Mouse (Mus musculus): ENCODE measurements around the gene Prkn. TPM values are rescaled to one million over a fixed set of nuclear protein-coding genes. Genes with fewer than 3 reads are reported as not detected.

The Prkn gene
- 0.18 and 0.64 TPM in 2 replicates for polyA plus RNA-seq (2016; fragmentation: Nextera tagmentation; extraction: Ambion mirVana)

DNA sequence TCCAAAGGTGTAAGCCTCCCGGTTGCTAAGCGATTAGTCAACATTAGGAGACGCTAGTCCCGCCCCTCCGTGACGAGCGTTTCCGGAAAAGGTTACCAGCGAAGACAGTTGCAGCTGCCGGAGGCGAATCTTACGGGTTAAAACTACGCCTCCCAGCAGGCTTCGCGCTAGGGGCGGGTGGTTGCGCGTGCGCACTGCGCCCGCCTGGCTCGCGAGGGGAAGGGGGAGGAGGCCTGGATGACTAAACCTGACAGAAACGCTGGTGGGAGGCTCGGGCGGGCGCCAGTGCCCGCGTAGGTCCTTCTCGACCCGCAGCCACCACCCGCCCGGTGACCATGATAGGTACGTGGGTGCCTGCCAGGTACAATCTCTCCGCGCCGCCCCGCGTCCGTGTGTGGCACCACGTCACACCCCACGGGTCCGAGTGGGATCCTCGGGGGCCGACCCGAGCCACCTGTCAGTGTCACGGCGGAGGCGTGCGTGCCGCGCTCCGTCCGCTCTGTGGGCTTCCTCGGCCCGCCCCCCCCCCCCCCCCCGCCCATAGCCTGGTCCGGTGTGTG, at the start of gene Prkn, which contains the start of gene Pacrg:
Gene Prkn, plus strand, starts transcription at position 237 of the 560 bp plus-strand sequence.
Gene Pacrg, minus strand, starts transcription at position 164 of the 560 bp plus-strand sequence.
- H3K4me3 ChIP-seq, result peak within 1 kb of the TSS; percentile 80
- H3K4me2 ChIP-seq, result peak within 1 kb of the TSS; percentile 93
- peak within 1 kb of the TSS; percentile 20; the same call in 1 of the 2 replicates for H3K27ac ChIP-seq
- no peaks in the 10 kb centered on the region for H3K9me3 ChIP-seq (replicated peaks)
- H3K27me3 ChIP-seq (replicated peaks), result 0 out of 2 replicates have a peak, but pooled peaks cover 4% of the 10 kb centered on the region
- no peaks in the 10 kb centered on the region for H3K36me3 ChIP-seq
- peak; percentile 93 for ATAC-seq
- H3K9ac ChIP-seq, result peak within 1 kb of the TSS; percentile 79
- peaks cover 10% of the 10 kb centered on the region; the same call in 1 of the 2 replicates for H3K4me1 ChIP-seq
- under 1% methylated on average over 44 of the region's 58 CpGs for WGBS (ENCODE audit: insufficient replicate concordance)

DNA sequence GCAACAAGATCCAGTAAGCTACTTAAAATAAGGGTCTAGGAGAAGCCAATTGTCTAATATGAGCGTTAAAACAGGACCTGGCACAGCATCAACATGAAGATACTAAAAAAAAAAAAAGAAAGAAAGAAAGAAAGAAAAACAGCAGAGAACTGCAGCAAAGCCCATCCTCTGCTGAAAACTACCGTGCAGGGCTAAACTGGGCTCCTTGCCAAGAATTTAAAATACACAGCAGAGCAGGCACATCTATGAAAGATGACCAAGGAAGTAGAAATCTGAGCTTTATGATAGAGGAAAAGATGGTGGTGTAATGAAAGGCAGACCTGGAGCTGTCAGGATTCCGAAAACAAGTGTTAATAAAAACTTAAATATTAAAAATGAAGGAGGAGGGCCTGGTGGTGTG, 48.5 kb upstream of the Prkn start:
- ATAC-seq, result no peak

DNA sequence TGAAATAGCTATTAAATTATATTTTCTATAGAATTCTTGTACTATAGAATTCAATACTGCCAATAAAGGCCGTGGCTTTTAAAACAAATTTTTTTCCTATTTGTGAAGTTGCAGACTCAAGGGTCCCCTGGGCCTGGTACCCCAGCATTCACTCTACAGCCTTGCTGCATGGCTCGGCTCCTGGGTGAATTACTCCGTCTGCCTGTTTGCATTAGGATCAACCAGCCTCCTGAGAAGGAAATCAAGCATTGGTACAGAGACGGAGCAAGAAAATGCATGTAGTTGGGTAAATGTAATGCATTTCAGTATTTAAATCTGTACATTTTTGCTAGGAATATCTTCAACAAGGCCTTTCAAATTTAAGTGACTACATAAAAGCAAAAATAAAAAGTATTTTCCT, 33.5 kb upstream of the Prkn start:
- Histone ChIP-seq H3K4me2 (no peak overlapping the region), H3K9ac (no peak overlapping the region), H3K4me1 (no peaks in the 10 kb centered on the region), H3K9me3 (replicated peaks) (no peaks in the 10 kb centered on the region), H3K36me3 (no peaks in the 10 kb centered on the region), H3K4me3 (no peak overlapping the region), H3K27ac (no peak overlapping the region), H3K27me3 (replicated peaks) (no peaks in the 10 kb centered on the region)
- WGBS (ENCODE audit: insufficient replicate concordance), result 74% methylated on average over 4 of the region's 4 CpGs
- no peak for ATAC-seq

More for the DNA sequence above, 48.5 kb upstream of the Prkn start:
- Histone ChIP-seq H3K4me3 (no peak overlapping the region), H3K9me3 (replicated peaks) (no peaks in the 10 kb centered on the region), H3K4me1 (no peaks in the 10 kb centered on the region), H3K36me3 (no peaks in the 10 kb centered on the region), H3K27ac (no peak overlapping the region), H3K9ac (no peak overlapping the region), H3K27me3 (replicated peaks) (no peaks in the 10 kb centered on the region), H3K4me2 (no peak overlapping the region)
- 52% methylated on average over 3 of the region's 3 CpGs for WGBS (ENCODE audit: insufficient replicate concordance)

DNA sequence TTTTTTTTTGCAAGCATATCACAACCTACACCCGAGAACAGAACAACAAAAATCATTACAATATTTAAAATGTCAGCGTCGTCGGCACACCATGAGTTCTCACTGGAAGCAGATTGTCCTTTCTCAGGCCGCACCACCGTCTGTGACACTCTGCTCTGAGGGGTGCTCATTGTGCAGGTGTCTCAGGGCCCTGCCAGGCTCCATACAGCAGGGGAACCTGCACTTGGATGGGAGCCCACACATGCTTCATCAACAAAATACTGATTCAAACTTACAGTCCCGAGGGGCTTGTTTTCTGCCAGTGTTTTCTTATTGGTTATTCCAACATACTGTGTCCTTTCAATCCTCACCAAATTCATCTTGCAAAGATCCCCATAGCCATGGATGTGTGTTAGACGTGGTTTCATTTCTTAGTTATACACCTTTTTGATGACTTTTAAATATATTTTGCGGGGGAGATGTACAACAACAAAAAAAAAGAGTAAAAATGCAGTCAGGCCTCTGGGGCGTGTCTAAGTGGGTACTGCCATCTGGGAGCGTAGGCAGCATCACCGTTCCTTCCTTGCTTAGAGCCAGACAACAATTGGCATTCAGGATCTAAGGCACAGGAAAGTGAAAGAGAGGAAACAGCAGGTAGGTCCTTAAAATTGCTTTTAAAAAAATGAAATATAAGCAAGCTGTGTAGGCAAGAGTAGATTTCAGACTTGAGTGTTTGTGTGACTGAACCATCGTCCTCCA, 32.8 kb upstream of the Prkn start:
- H3K36me3 ChIP-seq, result no peaks in the 10 kb centered on the region
- H3K4me2 ChIP-seq, result no peak overlapping the region
- H3K27me3 ChIP-seq (replicated peaks), result no peaks in the 10 kb centered on the region
- no peaks in the 10 kb centered on the region for H3K9me3 ChIP-seq (replicated peaks)
- no peak for ATAC-seq
- H3K4me1 ChIP-seq, result no peaks in the 10 kb centered on the region
- no peak overlapping the region for H3K4me3 ChIP-seq
- WGBS (ENCODE audit: insufficient replicate concordance), result 75% methylated on average over 13 of the region's 13 CpGs
- no peak overlapping the region for H3K9ac ChIP-seq
- H3K27ac ChIP-seq, result no peak overlapping the region

DNA sequence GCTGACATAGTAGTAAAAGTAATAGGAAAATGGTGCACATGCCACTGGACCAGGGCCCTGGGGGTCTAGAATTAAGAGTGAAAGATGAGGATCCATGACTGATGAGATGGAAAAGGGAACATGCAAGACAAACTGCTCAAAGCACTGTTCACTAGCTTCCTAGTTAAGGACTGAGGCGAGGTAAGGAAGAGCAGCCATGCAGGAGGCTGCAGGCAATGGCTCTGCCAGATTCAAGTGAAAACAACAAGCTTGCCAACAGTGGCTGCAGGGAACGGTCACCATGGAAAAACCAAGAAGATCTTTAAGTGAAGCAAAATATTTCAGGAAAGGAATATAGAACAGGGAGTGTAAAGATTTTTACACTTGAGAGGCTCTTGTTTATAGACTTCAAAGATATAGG, 31.6 kb upstream of the Prkn start:
- H3K9ac ChIP-seq, result no peak overlapping the region
- H3K4me3 ChIP-seq, result no peak overlapping the region
- H3K4me2 ChIP-seq, result no peak overlapping the region
- H3K27me3 ChIP-seq (replicated peaks), result no peaks in the 10 kb centered on the region
- H3K4me1 ChIP-seq, result no peaks in the 10 kb centered on the region
- no peaks in the 10 kb centered on the region for H3K9me3 ChIP-seq (replicated peaks)
- ATAC-seq, result no peak
- WGBS (ENCODE audit: insufficient replicate concordance), result 54% methylated on average over 2 of the region's 2 CpGs
- no peak overlapping the region for H3K27ac ChIP-seq
- no peaks in the 10 kb centered on the region for H3K36me3 ChIP-seq

DNA sequence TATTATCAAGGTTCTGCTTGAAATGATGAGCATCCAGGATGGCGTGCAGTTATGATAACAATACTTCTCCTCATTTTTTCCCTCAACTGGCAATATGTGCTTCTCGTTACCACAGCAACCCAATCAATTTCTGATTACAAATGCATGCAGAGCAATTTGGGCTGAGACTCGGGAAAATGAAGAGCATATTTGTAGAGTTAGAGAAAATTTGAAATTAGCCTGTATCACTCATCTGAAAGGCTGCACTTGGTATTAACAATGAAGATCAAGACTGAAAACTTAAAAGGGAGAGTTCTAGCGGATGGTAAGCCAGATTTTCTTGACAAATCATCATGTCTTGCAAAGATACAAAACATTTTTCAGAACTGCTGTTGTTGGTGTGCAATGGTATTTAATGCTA, 21.2 kb upstream of the Prkn start:
- Histone ChIP-seq H3K4me3 (no peak overlapping the region), H3K4me2 (no peak overlapping the region), H3K9ac (no peak overlapping the region), H3K27me3 (replicated peaks) (no peaks in the 10 kb centered on the region), H3K36me3 (no peaks in the 10 kb centered on the region), H3K9me3 (replicated peaks) (no peaks in the 10 kb centered on the region), H3K4me1 (no peaks in the 10 kb centered on the region), H3K27ac (no peak overlapping the region)
- ATAC-seq, result no peak
- WGBS (ENCODE audit: insufficient replicate concordance), result 62% methylated on average over 4 of the region's 4 CpGs

DNA sequence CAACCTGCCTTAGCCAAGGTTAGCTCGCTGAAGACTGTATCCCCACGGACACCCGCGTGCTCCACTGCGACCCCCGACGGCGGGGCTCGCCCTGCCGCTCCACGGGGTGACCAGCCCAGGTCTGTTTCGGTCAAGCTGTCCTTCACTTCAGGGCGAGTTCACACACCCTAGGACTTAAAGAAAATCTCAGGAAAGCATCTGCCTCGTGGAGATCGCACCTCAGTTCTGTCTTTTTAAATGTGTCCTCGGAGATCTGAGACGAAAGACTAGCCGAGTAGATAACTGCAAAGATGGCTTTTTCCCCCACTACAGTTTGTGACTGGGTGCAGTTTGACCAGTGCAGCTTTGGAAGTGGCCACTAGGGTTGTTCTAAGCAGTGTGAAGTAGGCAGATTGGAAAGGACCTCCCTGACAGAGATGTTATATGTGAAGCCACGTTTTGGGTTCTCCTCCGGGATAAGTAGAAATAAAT, 582 bp downstream of the Prkn start:
- WGBS (ENCODE audit: insufficient replicate concordance), result 1% methylated on average over 20 of the region's 20 CpGs
- Histone ChIP-seq H3K4me1 (peaks cover 10% of the 10 kb centered on the region; the same call in 1 of the 2 replicates), H3K9ac (peak overlapping the region; percentile 79), H3K27me3 (replicated peaks) (0 out of 2 replicates have a peak, but pooled peaks cover 4% of the 10 kb centered on the region), H3K27ac (no peak overlapping the region; the same call in 1 of the 2 replicates), H3K36me3 (no peaks in the 10 kb centered on the region), H3K4me3 (peak overlapping the region; percentile 80), H3K9me3 (replicated peaks) (no peaks in the 10 kb centered on the region), H3K4me2 (peak overlapping the region; percentile 93)
- peak; percentile 64 for ATAC-seq

DNA sequence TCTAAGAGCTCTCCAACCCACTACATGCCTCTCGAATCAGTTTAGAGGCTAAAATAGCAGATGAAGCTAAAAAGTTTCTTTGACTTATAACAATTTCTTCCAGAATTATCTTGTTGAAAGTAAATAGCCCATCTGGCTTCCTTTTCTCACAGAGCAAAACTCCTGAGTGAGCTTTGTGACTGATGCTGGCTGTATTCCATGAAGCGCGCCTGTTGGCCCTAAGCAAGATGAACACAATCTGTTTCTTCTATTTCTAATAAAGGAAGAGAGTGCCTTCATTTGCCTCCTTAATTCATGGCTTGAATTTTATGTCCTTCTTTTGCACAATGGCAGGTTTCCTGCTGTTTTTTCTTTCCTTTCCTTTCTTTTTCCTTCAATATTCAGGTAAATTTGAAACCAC, 14.0 kb downstream of the Prkn start:
- Histone ChIP-seq H3K36me3 (no peaks in the 10 kb centered on the region), H3K27me3 (replicated peaks) (no peaks in the 10 kb centered on the region), H3K27ac (no peak overlapping the region), H3K9ac (no peak overlapping the region), H3K4me2 (no peak overlapping the region), H3K9me3 (replicated peaks) (no peaks in the 10 kb centered on the region), H3K4me3 (no peak overlapping the region), H3K4me1 (no peaks in the 10 kb centered on the region)
- 82% methylated on average over 3 of the region's 3 CpGs for WGBS (ENCODE audit: insufficient replicate concordance)
- no peak for ATAC-seq

DNA sequence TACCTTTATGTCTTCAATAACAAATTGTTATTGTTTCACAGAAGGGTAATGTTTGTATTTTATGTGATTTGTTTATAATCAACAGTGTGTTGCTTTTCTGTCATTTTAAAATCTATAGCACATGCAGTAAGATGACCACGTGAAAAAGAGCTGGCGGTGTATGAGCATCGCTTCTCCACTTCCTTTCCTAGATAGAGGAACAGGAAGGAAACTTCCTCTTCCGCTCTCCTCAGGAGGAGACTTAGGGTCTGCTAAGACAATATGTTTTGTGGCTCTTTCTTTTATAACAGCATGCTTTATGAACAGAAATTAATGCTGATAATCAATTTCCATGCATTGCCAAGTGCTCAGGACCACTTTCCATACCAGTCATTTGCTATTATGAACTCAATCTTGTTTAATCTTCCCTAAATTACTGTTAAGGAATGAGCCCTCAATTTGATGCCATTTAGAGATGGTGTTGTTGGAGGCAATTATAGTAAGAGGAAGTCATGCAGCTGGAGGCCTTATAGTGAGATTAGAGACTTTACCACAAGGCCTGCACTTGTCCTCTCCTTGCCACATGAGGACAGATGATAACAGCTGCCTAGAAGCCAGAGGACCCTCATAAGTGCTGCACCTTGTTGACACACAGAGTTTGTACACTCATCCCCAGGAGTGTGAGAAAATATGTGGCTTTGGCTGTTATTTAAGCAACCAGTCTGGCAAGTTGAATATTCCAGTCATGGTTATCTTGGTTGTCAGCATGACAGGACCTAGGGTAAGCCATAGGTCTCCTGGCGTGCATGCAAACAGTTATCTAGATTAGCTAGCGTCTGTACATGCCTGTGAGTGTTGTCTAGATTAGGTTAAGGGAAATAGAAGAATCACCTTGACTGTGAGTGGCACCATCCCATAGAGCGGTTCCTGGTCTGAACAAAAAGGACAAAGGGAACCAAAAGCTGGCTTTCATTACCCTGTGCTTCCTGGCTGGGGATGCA, 34.3 kb downstream of the Prkn start:
- peak; percentile 96 for ATAC-seq
- no peaks in the 10 kb centered on the region for H3K36me3 ChIP-seq
- peak overlapping the region; percentile 33; the same call in 1 of the 2 replicates for H3K27ac ChIP-seq
- no peaks in the 10 kb centered on the region for H3K9me3 ChIP-seq (replicated peaks)
- H3K4me1 ChIP-seq, result peaks cover 14% of the 10 kb centered on the region
- no peak overlapping the region for H3K9ac ChIP-seq
- 28% methylated on average over 7 of the region's 7 CpGs for WGBS (ENCODE audit: insufficient replicate concordance)
- H3K4me2 ChIP-seq, result no peak overlapping the region
- H3K4me3 ChIP-seq, result no peak overlapping the region
- no peaks in the 10 kb centered on the region for H3K27me3 ChIP-seq (replicated peaks)

DNA sequence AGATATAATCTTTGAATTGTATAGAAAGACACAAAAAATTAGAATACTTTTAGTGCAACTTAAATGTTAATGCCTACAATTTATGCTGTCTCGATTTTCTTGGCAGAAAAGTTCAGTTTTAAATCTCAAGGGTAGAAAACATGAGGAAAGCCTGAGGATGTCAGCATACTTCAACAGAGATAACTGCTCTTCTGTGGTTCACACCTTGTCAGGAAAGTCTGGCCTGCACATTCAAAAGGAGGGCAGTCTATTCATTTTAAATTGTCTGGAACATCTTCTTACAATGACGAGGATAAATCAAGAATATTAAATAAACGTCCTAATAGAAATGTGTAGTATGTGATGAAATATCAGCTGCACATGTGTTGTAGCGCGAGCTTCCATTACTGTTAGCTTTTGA, 38.8 kb downstream of the Prkn start:
- no peak for ATAC-seq
- Histone ChIP-seq H3K27me3 (replicated peaks) (no peaks in the 10 kb centered on the region), H3K4me2 (no peak overlapping the region), H3K27ac (no peak overlapping the region), H3K36me3 (no peaks in the 10 kb centered on the region), H3K9ac (no peak overlapping the region), H3K4me3 (no peak overlapping the region), H3K9me3 (replicated peaks) (no peaks in the 10 kb centered on the region), H3K4me1 (peaks cover 12% of the 10 kb centered on the region)
- 59% methylated on average over 5 of the region's 5 CpGs for WGBS (ENCODE audit: insufficient replicate concordance)

DNA sequence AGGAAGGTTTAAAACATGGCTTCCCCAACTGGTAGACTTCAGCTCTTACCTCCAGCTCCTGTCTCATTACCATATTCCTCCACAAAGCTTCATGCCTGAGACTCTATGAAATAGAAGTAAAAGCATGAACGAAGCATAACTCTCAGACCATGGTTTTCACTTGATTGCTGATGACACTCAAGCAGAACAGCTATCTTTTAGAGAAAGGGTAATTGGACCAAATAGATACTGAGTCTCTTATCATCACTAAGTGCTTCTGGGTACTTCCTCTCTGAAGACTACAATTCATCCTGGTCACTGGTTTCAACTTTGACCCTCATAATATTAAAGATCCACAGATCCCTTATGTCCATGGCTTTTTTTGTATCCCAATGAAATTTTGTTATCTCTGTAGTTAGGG, 42.1 kb downstream of the Prkn start:
- Histone ChIP-seq H3K4me2 (no peak overlapping the region), H3K27me3 (replicated peaks) (no peaks in the 10 kb centered on the region), H3K27ac (no peak overlapping the region), H3K4me1 (no peaks in the 10 kb centered on the region), H3K4me3 (no peak overlapping the region), H3K9ac (no peak overlapping the region), H3K9me3 (replicated peaks) (no peaks in the 10 kb centered on the region), H3K36me3 (no peaks in the 10 kb centered on the region)
- ATAC-seq, result no peak
- 26% methylated on average over 1 of the region's 1 CpGs for WGBS (ENCODE audit: insufficient replicate concordance)

Measured in liver, embryonic 12.5 days (tissue).